ENCODE assay signal across 8 mouse cellular contexts in genomic region chr6:84266736-84267135, GRCm38 (mm10).
DNase-seq lines count a peak whose midpoint lies in the region; ATAC-seq lines count a peak whose summit lies in the region.

No protein-coding gene starts in this region.

- H3K4me2 ChIP-seq in forebrain, embryonic 14.5 days (ENCODE audit: low read length) = no peak overlapping the region

- H3K27me3 ChIP-seq in forebrain, embryonic 14.5 days (replicated peaks; ENCODE audit: control insufficient read depth, insufficient read depth, low read length) = no peaks in the 10 kb centered on the region

- DNase-seq in layer of hippocampus, adult 11-12 months (ENCODE audit: low spot score) = peak; percentile 29
- no peak for DNase-seq in layer of hippocampus, postnatal 25 days (ENCODE audit: extremely low spot score in 1 of 2, low spot score in 1 of 2)
- DNase-seq in adrenal gland, adult 8-10 months = peak; percentile 84
- peak; percentile 22 for DNase-seq in mesoderm, embryonic 11.5 days (ENCODE audit: low read depth, low spot score)
- no peak for DNase-seq in cerebellum, adult 9-11 months
- DNase-seq in forebrain, embryonic 14.5 days (ENCODE audit: low spot score) = no peak

- no peak overlapping the region for H3K27ac ChIP-seq in forebrain, embryonic 14.5 days (ENCODE audit: low read depth, low read length)

- H3K4me3 ChIP-seq in forebrain, embryonic 14.5 days (ENCODE audit: low read depth, low read length) = no peak overlapping the region

- peak; percentile 28 to 51; a peak in 2 of 4 replicates for ATAC-seq in hematopoietic stem cell, adult 5-6 weeks (replicated peaks in 1 of 2; ENCODE audit: insufficient read depth in 1 of 2, low FRiP score in 2 of 2, low TSS enrichment in 1 of 2, low read depth in 1 of 2, poor library complexity in 2 of 2, severe bottlenecking in 2 of 2)
- no peak for ATAC-seq in erythroid progenitor cell, adult 5-6 weeks (replicated peaks; ENCODE audit: low FRiP score, poor library complexity, severe bottlenecking)
- ATAC-seq in forebrain, embryonic 14.5 days = no peak

- H3K9me3 ChIP-seq in forebrain, embryonic 14.5 days (replicated peaks; ENCODE audit: control insufficient read depth, low read length) = no peaks in the 10 kb centered on the region

- no peaks in the 10 kb centered on the region for H3K36me3 ChIP-seq in forebrain, embryonic 14.5 days (ENCODE audit: control insufficient read depth, insufficient read depth, low read length)

- WGBS in forebrain, embryonic 14.5 days = 82% methylated on average over 13 of the region's 13 CpGs

- no peak overlapping the region for H3K9ac ChIP-seq in forebrain, embryonic 14.5 days (ENCODE audit: low read length)

- H3K4me1 ChIP-seq in forebrain, embryonic 14.5 days (ENCODE audit: control insufficient read depth, insufficient read depth, low read length) = no peaks in the 10 kb centered on the region

Comparison
In these comparisons a context has a peak if more than half of its experiments do, and no peak if none do; other contexts are left out.
1. DNase-seq: peak in layer of hippocampus, adult 11-12 months (single experiment), adrenal gland, adult 8-10 months (single experiment) and mesoderm, embryonic 11.5 days (single experiment); none in layer of hippocampus, postnatal 25 days (0 of 2), cerebellum, adult 9-11 months (single experiment) and forebrain, embryonic 14.5 days (single experiment).
2. ATAC-seq: peak in hematopoietic stem cell, adult 5-6 weeks (2 of 2); none in erythroid progenitor cell, adult 5-6 weeks (single experiment) and forebrain, embryonic 14.5 days (single experiment).